Mouse (Mus musculus) kidney, embryonic 14.5 days (tissue): ENCODE results near the gene Cavin1. TPM values are rescaled to one million over a fixed set of nuclear protein-coding genes. Genes with fewer than 3 reads are reported as not detected.

ENCODE experiments used
- ATAC-seq: fragments of 200-750 bp; cut with Nextera tagmentation; 2 replicates; pipeline ENCODE4 v1.8.0; 2017; ENCODE audit warnings: moderate number of reproducible peaks, mild to moderate bottlenecking, moderate TSS enrichment, moderate library complexity; ENCODE audit not compliant: low FRiP score, low TSS enrichment
- H3K27ac ChIP-seq: fragments of 300-500 bp; sonication (generic); 2 replicates; pipeline ENCODE4 v1.5.1; 2014; ENCODE audit warnings: low read depth, mild to moderate bottlenecking, low read length, moderate library complexity, mixed read lengths
- H3K27me3 ChIP-seq: fragments of 300-500 bp; sonication (generic); 2 replicates; pipeline ENCODE4 v1.6.1; 2014; ENCODE audit warnings: mild to moderate bottlenecking, low read length; ENCODE audit not compliant: control insufficient read depth, insufficient read depth
- H3K36me3 ChIP-seq: fragments of 300-500 bp; sonication (generic); 2 replicates; pipeline ENCODE4 v1.6.1; 2014; ENCODE audit warnings: low read length, mixed read lengths; ENCODE audit not compliant: control insufficient read depth, insufficient read depth
- H3K4me1 ChIP-seq: fragments of 300-500 bp; sonication (generic); 2 replicates; pipeline ENCODE4 v1.6.1; 2014; ENCODE audit warnings: low read length, mixed read lengths; ENCODE audit not compliant: control insufficient read depth, insufficient read depth
- H3K4me2 ChIP-seq: fragments of 300-500 bp; sonication (generic); replicated peaks from 2 replicates; pipeline ENCODE4 v1.6.1; 2014; ENCODE audit warnings: low read depth, mild to moderate bottlenecking, low read length
- H3K4me3 ChIP-seq: fragments of 300-500 bp; sonication (generic); 2 replicates; pipeline ENCODE4 v1.5.1; 2014; ENCODE audit warnings: mild to moderate bottlenecking, low read length
- H3K9ac ChIP-seq: fragments of 300-500 bp; sonication (generic); 2 replicates; pipeline ENCODE4 v1.6.1; 2014; ENCODE audit warnings: low read depth, mild to moderate bottlenecking, low read length, moderate library complexity
- H3K9me3 ChIP-seq: fragments of 300-500 bp; sonication (generic); 2 replicates; pipeline ENCODE4 v1.6.1; 2016; ENCODE audit warnings: low read length; ENCODE audit not compliant: control insufficient read depth
- WGBS: fragments of 180-500 bp; shearing (Covaris S2); extraction: QIAGEN DNeasy Blood & Tissue Kit; methylation state at CpG from one replicate; pipeline ENCODE4 v1.1.7; 2014; 5-methylcytosine and 5-hydroxymethylcytosine counted together
- polyA plus RNA-seq: library from polyadenylated mRNA; unstranded; fragments of >200 nt; fragmentation: Nextera tagmentation; extraction: Ambion mirVana; gene quantifications from 2 replicates; pipeline ENCODE4 v1.2.1, GENCODE M21; 2014

The Cavin1 gene
- polyA plus RNA-seq, 1 experiment from 2014 or later, result 40.7 TPM

GRCm38 (mm10) chr11:100985607-100986006, 14.9 kb upstream of the Cavin1 start:
- Histone ChIP-seq H3K27me3 (no peaks in the 10 kb centered on the region; the same call in 1 of the 2 replicates), H3K27ac (no peak overlapping the region), H3K4me3 (no peak overlapping the region), H3K4me2 (no peak overlapping the region), H3K4me1 (no peaks in the 10 kb centered on the region), H3K9me3 (no peaks in the 10 kb centered on the region), H3K9ac (no peak overlapping the region), H3K36me3 (no peaks in the 10 kb centered on the region)
- 53% methylated on average over 3 of the region's 3 CpGs for WGBS
- no peak for ATAC-seq

DNA sequence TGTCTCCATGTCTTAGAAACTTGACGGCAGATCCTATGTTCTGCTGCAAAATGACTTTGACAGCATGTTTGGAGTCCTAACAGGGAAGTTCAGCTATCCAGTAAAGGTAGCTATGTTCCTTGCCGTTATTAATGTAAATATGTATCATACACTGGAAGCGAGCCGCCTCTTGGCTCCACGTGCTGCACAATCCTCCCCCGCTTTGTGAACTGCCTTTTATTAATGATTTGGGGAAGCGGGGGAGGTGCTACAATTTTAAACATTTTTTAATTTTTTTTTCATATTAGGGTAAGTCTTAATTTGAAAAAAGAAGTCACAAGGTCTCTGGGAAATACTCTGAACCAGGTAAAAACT, 13.1 kb upstream of the Cavin1 start:
- Histone ChIP-seq H3K27me3 (no peaks in the 10 kb centered on the region; the same call in 1 of the 2 replicates), H3K9ac (no peak overlapping the region), H3K9me3 (no peaks in the 10 kb centered on the region), H3K4me2 (peak overlapping the region; percentile 46; the same call in 1 of the 2 replicates), H3K27ac (no peak overlapping the region), H3K36me3 (no peaks in the 10 kb centered on the region), H3K4me3 (no peak overlapping the region), H3K4me1 (no peaks in the 10 kb centered on the region)
- ATAC-seq, result no peak
- WGBS, result 69% methylated on average over 7 of the region's 7 CpGs

GRCm38 (mm10) chr11:100983125-100983777, 12.6 kb upstream of the Cavin1 start:
- ATAC-seq, result peak; percentile 72
- peak overlapping the region; percentile 46 for H3K4me2 ChIP-seq
- no peaks in the 10 kb centered on the region for H3K4me1 ChIP-seq
- 4% methylated on average over 20 of the region's 20 CpGs for WGBS
- no peaks in the 10 kb centered on the region; the same call in 1 of the 2 replicates for H3K27me3 ChIP-seq
- no peaks in the 10 kb centered on the region for H3K9me3 ChIP-seq
- H3K4me3 ChIP-seq, result peak overlapping the region; percentile 16
- H3K27ac ChIP-seq, result no peak overlapping the region
- no peak overlapping the region; the same call in 1 of the 2 replicates for H3K9ac ChIP-seq
- no peaks in the 10 kb centered on the region for H3K36me3 ChIP-seq

DNA sequence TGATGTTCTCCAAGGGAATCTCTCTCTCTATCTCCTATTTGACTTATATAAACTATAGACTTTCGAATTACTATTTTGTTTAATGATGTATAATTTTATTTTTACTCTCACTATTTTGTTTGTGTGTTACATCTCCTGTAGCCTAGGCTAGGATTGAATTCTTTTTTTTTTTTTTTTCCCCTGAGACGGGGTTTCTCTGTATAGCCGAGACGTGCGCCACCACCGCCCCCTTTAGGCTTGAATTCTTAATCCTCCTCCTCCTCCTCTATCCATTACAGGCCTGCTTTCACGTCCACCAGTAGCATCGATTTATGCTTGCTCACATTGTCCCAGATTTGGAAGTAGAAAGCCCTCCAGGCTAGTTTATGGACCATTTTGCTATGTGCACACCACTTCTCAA, 11.4 kb upstream of the Cavin1 start:
- Histone ChIP-seq H3K4me3 (no peak overlapping the region), H3K27me3 (no peaks in the 10 kb centered on the region; the same call in 1 of the 2 replicates), H3K4me2 (no peak overlapping the region), H3K9me3 (no peaks in the 10 kb centered on the region), H3K4me1 (no peaks in the 10 kb centered on the region), H3K9ac (no peak overlapping the region), H3K27ac (no peak overlapping the region), H3K36me3 (no peaks in the 10 kb centered on the region)
- ATAC-seq, result no peak
- WGBS, result 18% methylated on average over 8 of the region's 8 CpGs

DNA sequence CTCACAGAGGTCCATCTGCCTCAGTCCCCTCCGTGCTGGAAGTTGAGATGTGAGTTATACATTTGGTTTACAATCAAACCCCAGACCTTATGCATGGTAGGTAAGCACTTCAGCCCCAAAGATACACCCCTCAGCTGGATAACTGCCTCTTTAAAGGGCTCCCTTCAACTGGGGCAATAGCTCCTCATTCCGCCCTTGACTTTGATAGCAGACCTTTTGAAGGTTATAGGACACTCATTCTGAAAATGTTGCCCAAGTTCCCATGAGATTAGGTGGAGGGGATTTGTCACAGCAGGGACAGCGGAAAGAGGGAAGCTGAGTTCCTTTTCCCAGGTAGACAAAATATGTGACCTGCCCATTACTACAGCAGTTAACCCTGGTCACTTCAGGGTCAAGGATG, 10.5 kb upstream of the Cavin1 start:
- Histone ChIP-seq H3K4me2 (no peak overlapping the region), H3K27ac (no peak overlapping the region), H3K36me3 (no peaks in the 10 kb centered on the region), H3K27me3 (no peaks in the 10 kb centered on the region; the same call in 1 of the 2 replicates), H3K4me1 (no peaks in the 10 kb centered on the region), H3K9ac (no peak overlapping the region), H3K4me3 (no peak overlapping the region), H3K9me3 (no peaks in the 10 kb centered on the region)
- 54% methylated on average over 3 of the region's 3 CpGs for WGBS
- ATAC-seq, result no peak

GRCm38 (mm10) chr11:100980438-100980837, 9.8 kb upstream of the Cavin1 start:
- Histone ChIP-seq H3K9me3 (no peaks in the 10 kb centered on the region), H3K27ac (0 out of 2 replicates have a peak overlapping the region, but pooled peaks have one; percentile 8), H3K36me3 (no peaks in the 10 kb centered on the region), H3K4me2 (no peak overlapping the region), H3K27me3 (no peaks in the 10 kb centered on the region; the same call in 1 of the 2 replicates), H3K4me3 (no peak overlapping the region), H3K9ac (no peak overlapping the region), H3K4me1 (no peaks in the 10 kb centered on the region)
- WGBS, result 72% methylated on average over 1 of the region's 1 CpGs
- ATAC-seq, result no peak

DNA sequence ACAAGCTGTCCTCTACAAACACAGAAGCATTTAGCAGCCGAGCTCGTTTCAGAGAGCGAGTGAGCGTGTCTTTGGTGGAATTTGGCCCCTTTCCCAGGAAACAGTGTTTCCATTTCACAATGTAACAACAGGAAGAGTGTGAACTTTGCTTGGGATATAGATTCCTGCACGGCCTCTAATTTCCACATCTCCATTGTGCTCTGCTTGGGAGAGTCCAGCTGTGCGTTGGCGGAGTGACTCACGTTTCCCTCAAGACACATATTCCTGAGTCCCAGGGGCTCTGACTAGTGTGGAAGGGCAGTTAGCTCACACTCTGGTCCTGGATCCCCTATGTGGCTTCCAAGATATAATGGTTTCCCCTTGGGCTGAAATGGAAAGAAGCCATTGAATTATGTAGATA, 9.2 kb upstream of the Cavin1 start:
- H3K9ac ChIP-seq, result no peak overlapping the region
- H3K27ac ChIP-seq, result 0 out of 2 replicates have a peak overlapping the region, but pooled peaks have one; percentile 8
- no peak for ATAC-seq
- 42% methylated on average over 8 of the region's 8 CpGs for WGBS
- H3K4me3 ChIP-seq, result no peak overlapping the region
- H3K27me3 ChIP-seq, result no peaks in the 10 kb centered on the region; the same call in 1 of the 2 replicates
- H3K9me3 ChIP-seq, result no peaks in the 10 kb centered on the region
- no peaks in the 10 kb centered on the region for H3K4me1 ChIP-seq
- H3K4me2 ChIP-seq, result no peak overlapping the region
- no peaks in the 10 kb centered on the region for H3K36me3 ChIP-seq

GRCm38 (mm10) chr11:100975241-100975640, 4.6 kb upstream of the Cavin1 start:
- no peak overlapping the region for H3K4me2 ChIP-seq
- no peak for ATAC-seq
- H3K9ac ChIP-seq, result no peak overlapping the region
- H3K36me3 ChIP-seq, result no peaks in the 10 kb centered on the region
- H3K9me3 ChIP-seq, result no peaks in the 10 kb centered on the region
- 74% methylated on average over 7 of the region's 7 CpGs for WGBS
- no peak overlapping the region for H3K27ac ChIP-seq
- peaks cover 24% of the 10 kb centered on the region for H3K27me3 ChIP-seq
- no peaks in the 10 kb centered on the region for H3K4me1 ChIP-seq
- no peak overlapping the region for H3K4me3 ChIP-seq

DNA sequence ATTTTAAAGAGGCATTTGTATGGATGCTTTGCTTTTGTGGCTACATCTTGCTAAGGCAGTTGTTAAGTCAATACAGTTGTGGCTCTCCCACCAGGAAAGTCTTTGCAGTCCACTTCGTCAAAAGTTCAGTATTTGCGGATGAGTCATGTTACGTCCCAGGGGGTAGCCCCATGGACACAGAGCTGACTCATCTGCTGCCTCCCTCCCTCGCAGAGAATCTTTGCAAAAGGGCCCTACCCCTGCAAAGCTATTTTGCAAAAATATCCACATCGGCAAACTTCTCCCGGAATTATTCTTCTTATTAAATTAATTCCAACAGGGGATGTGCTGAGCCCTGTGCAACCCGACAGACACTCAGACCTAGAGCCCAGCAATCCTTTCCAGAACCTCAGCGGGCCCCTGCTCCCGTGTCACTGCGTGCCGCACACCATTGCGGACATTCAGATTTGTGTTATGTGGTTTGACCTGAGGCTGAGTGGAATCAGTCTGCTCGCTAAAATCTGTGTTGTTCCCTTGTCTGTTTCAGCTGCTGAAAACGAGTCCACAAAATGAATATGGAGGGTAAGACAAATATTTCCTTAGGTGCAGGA, 3.8 kb upstream of the Cavin1 start:
- Histone ChIP-seq H3K9me3 (no peaks in the 10 kb centered on the region), H3K4me3 (no peak overlapping the region), H3K27me3 (peaks cover 31% of the 10 kb centered on the region), H3K9ac (no peak overlapping the region), H3K4me2 (no peak overlapping the region), H3K4me1 (no peaks in the 10 kb centered on the region), H3K36me3 (no peaks in the 10 kb centered on the region), H3K27ac (no peak overlapping the region)
- 72% methylated on average over 14 of the region's 14 CpGs for WGBS
- ATAC-seq, result no peak
